Mouse (Mus musculus) cerebellum, postnatal 25 days (tissue): ENCODE results near the gene Gdf3.

Source experiments
- DNase-seq, 2 experiments: peaks; one replicate each; pipeline ENCODE4 v3.0.0; 2021; ENCODE audit warnings: mixed read lengths in 2 of 2

Gene Gdf3

GRCm38 (mm10) chr6:122561005-122561404 is 48.9 kb downstream of the Gdf3 start:
- peak in 1 of 2 experiments; percentile 3 for DNase-seq

- peak; percentile 65 to 75 for DNase-seq
Measured at GRCm38 (mm10) chr6:122560427-122560826, 49.5 kb downstream of the Gdf3 start.

- DNase-seq: peak; percentile 53 to 79
Measured at GRCm38 (mm10) chr6:122556959-122557561, 52.8 kb downstream of the Gdf3 start.
